Mouse (Mus musculus): ENCODE results near the gene Hmcn2.

DNA sequence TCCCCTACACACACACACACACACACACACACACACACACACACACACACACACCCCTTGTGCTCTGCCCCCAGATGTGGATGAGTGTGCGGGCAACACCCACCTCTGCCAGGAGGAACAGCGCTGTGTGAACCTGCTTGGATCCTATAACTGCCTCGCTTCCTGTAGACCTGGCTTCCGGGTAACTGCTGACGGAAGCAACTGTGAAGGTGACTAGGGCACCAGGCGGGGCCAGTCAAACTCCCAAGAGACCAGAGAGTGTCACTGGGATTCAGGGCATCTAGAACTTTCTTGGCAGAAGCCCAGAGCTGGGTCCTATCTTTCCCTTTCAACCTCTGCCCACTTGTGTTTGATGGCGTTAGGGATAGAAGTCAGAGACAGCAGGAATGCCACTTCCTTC, 141.2 kb downstream of the Hmcn2 start:
- TF ChIP-seq POLR2A (IDR thresholded peaks at IDR 0.05; ENCODE audit: extremely low read depth, insufficient read depth, low read length): no peak
- TF ChIP-seq CTCF (IDR thresholded peaks at IDR 0.05; ENCODE audit: extremely low read depth, insufficient read depth, low read length): no peak
